Mouse (Mus musculus) left cerebral cortex, postnatal 25 days (tissue): ENCODE results near the gene Cd200. TPM values are rescaled to one million over a fixed set of nuclear protein-coding genes. Genes with fewer than 3 reads are reported as not detected.
"Not testable (repeated sequence)": the region's sequence is repeated elsewhere in the genome, so short reads cannot be mapped to it uniquely, and the experiment has no call there.

Experiments
- DNase-seq, 2 experiments: peaks; one replicate each; pipeline ENCODE4 v3.0.0; 2022; ENCODE audit warnings: low spot score in 2 of 2, mixed read lengths in 1 of 2
- intact Hi-C: fragments of 180-260 bp; cut with DNase I; formaldehyde crosslinking; loops from one replicate; pipeline ENCODE4 v1.15.1; 2025
- total RNA-seq, 2 experiments: library from RNA; stranded (reverse); gene quantifications; 2 replicates each; pipeline ENCODE4 v1.2.3; 2021

Gene Cd200
- total RNA-seq, result 100 to 1,000 TPM; 107 to 124 TPM

- peak; percentile 66 to 76 for DNase-seq
- intact Hi-C loops, result loop anchor here (5.0 kb wide), 1 partner anchor 199 kb away; no protein-coding TSS in a partner anchor
Observed at GRCm38 (mm10) chr16:45408425-45409063, at the start of gene Cd200. Cd200 (minus strand) TSS chr16:45409053.

- DNase-seq, result no peak
- intact Hi-C loops, result no loop called here
Observed at GRCm38 (mm10) chr16:45454762-45455161, 45.9 kb upstream of the Cd200 start.

- intact Hi-C loops, result no loop called here
- DNase-seq, result no peak
Observed at GRCm38 (mm10) chr16:45437230-45437739, 28.4 kb upstream of the Cd200 start.

GRCm38 (mm10) chr16:45435591-45435990 is 26.7 kb upstream of the Cd200 start:
- no peak for DNase-seq
- intact Hi-C loops, result no loop called here

GRCm38 (mm10) chr16:45427651-45428050 is 18.8 kb upstream of the Cd200 start:
- intact Hi-C loops, result no loop called here
- no peak for DNase-seq

GRCm38 (mm10) chr16:45413497-45413896 is 4.6 kb upstream of the Cd200 start:
- intact Hi-C loops, result loop anchor here (5.0 kb wide), 1 partner anchor 216 kb away; no protein-coding TSS in a partner anchor
- DNase-seq, result no peak

GRCm38 (mm10) chr16:45409064-45409446 is 202 bp upstream of the Cd200 start:
- not testable (repeated sequence) for DNase-seq
- intact Hi-C loops, result loop anchor here (5.0 kb wide), 1 partner anchor 198 kb away; no protein-coding TSS in a partner anchor

GRCm38 (mm10) chr16:45407645-45408400 is 1.0 kb downstream of the Cd200 start:
- intact Hi-C loops, result loop anchor here (5.0 kb wide), 1 partner anchor 199 kb away; no protein-coding TSS in a partner anchor
- peak; percentile 14 to 19 for DNase-seq

- intact Hi-C loops, result loop anchor here (5.0 kb wide), 1 partner anchor 200 kb away; no protein-coding TSS in a partner anchor
- DNase-seq, result peak in 1 of 2 experiments; percentile 56
Observed at GRCm38 (mm10) chr16:45407091-45407490, 1.8 kb downstream of the Cd200 start.

GRCm38 (mm10) chr16:45402951-45403350 is 5.9 kb downstream of the Cd200 start:
- intact Hi-C loops, result no loop called here
- DNase-seq, result no peak

GRCm38 (mm10) chr16:45402036-45402435 is 6.8 kb downstream of the Cd200 start:
- intact Hi-C loops, result no loop called here
- no peak for DNase-seq

GRCm38 (mm10) chr16:45399947-45400555 is 8.8 kb downstream of the Cd200 start:
- intact Hi-C loops, result no loop called here
- no peak for DNase-seq

GRCm38 (mm10) chr16:45399411-45399810 is 9.4 kb downstream of the Cd200 start:
- intact Hi-C loops, result no loop called here

GRCm38 (mm10) chr16:45397440-45397839 is 11.4 kb downstream of the Cd200 start:
- DNase-seq, result peak; percentile 13
- intact Hi-C loops, result no loop called here

More at GRCm38 (mm10) chr16:45399411-45399810, 9.4 kb downstream of the Cd200 start:
- no peak for DNase-seq

- no peak for DNase-seq
- intact Hi-C loops, result no loop called here
Observed at GRCm38 (mm10) chr16:45392246-45392645, 16.6 kb downstream of the Cd200 start.

- intact Hi-C loops, result no loop called here
- no peak for DNase-seq
Observed at GRCm38 (mm10) chr16:45391680-45392079, 17.2 kb downstream of the Cd200 start.

- no peak for DNase-seq
- intact Hi-C loops, result no loop called here
Observed at GRCm38 (mm10) chr16:45390286-45390956, 18.4 kb downstream of the Cd200 start.

GRCm38 (mm10) chr16:45389833-45390232 is 19.0 kb downstream of the Cd200 start:
- DNase-seq, result no peak
- intact Hi-C loops, result no loop called here

- no peak for DNase-seq
- intact Hi-C loops, result no loop called here
Observed at GRCm38 (mm10) chr16:45389041-45389440, 19.8 kb downstream of the Cd200 start.

- intact Hi-C loops, result no loop called here
- no peak for DNase-seq
Observed at GRCm38 (mm10) chr16:45381811-45382210, 27.0 kb downstream of the Cd200 start.
